Mouse (Mus musculus): ENCODE measurements around the gene Med20. TPM values are rescaled to one million over a fixed set of nuclear protein-coding genes. Genes with fewer than 3 reads are reported as not detected.

The Med20 gene
- total and polyA plus RNA-seq, 3 experiments, result 45.7 to 62.6 TPM; not detected in 1

- H3K4me3 ChIP-seq (ENCODE audit: control insufficient read depth in 1 of 2, insufficient read depth in 1 of 2, low read depth in 2 of 2, low read length in 2 of 2), result no peak overlapping the region
- no peaks in the 10 kb centered on the region; the same call in 1 of the 2 replicates for H3K79me2 ChIP-seq (ENCODE audit: control insufficient read depth, insufficient read depth, low read length, poor library complexity)
- no peaks in the 10 kb centered on the region for H3K27me3 ChIP-seq (ENCODE audit: control insufficient read depth in 1 of 2, insufficient read depth in 2 of 2, low read length in 2 of 2)
- H3K36me3 ChIP-seq (ENCODE audit: control insufficient read depth in 1 of 2, insufficient read depth in 2 of 2, low read length in 2 of 2), result no peaks in the 10 kb centered on the region; a peak in 1 of 4 replicates
- H3K4me1 ChIP-seq (ENCODE audit: control insufficient read depth in 1 of 2, insufficient read depth in 2 of 2, low read length in 2 of 2), result no peaks in the 10 kb centered on the region
- H3K9ac ChIP-seq (ENCODE audit: control insufficient read depth, low read depth, low read length, poor library complexity, severe bottlenecking), result no peak overlapping the region
- no peak for DNase-seq (ENCODE audit: low read depth, low spot score)
- TF ChIP-seq MAZ (IDR thresholded peaks at IDR 0.05; ENCODE audit: low read depth, low read length) (no peak), JUND (IDR thresholded peaks at IDR 0.05; ENCODE audit: low read depth, low read length) (no peak), CTCF (IDR thresholded peaks at IDR 0.05 in 2 of 3, conservative IDR thresholded peaks at IDR 0.05 in 1 of 3; ENCODE audit: control insufficient read depth in 1 of 3, insufficient read depth in 1 of 3, low read depth in 2 of 3, low read length in 3 of 3, poor library complexity in 1 of 3, severe bottlenecking in 1 of 3) (no peak), E2F4 (IDR thresholded peaks at IDR 0.05; ENCODE audit: borderline replicate concordance, low read depth, low read length) (no peak), ETS1 (IDR thresholded peaks at IDR 0.05; ENCODE audit: low read depth, low read length) (no peak), USF1 (IDR thresholded peaks at IDR 0.05; ENCODE audit: low read depth, low read length) (no peak), ZNF384 (IDR thresholded peaks at IDR 0.05; ENCODE audit: low read depth, low read length) (no peak), ZKSCAN1 (IDR thresholded peaks at IDR 0.05; ENCODE audit: low read depth, low read length) (no peak), MEF2A (IDR thresholded peaks at IDR 0.05; ENCODE audit: extremely low read depth, insufficient replicate concordance, low read depth, low read length, poor library complexity, severe bottlenecking) (no peak), MAX (IDR thresholded peaks at IDR 0.05; ENCODE audit: low read length) (no peak), KAT2A (conservative IDR thresholded peaks at IDR 0.05; ENCODE audit: low read depth, low read length) (no peak), GATA1 (IDR thresholded peaks at IDR 0.05; ENCODE audit: low read depth, low read length) (no peak), TBP (IDR thresholded peaks at IDR 0.05; ENCODE audit: low read depth, low read length) (no peak), ZC3H11A (IDR thresholded peaks at IDR 0.05; ENCODE audit: low read depth, low read length) (no peak)
- no peaks in the 10 kb centered on the region for H3K9me3 ChIP-seq (replicated peaks; ENCODE audit: insufficient read depth, low read length)
- no peak overlapping the region for H3K27ac ChIP-seq (ENCODE audit: control insufficient read depth, low read depth, low read length)
Measured at GRCm38 (mm10) chr17:47663009-47663713, 51.8 kb downstream of the Med20 start.

- Histone ChIP-seq H3K27ac (ENCODE audit: control insufficient read depth, low read depth, low read length) (no peak overlapping the region), H3K4me1 (ENCODE audit: control insufficient read depth in 1 of 2, insufficient read depth in 2 of 2, low read length in 2 of 2) (no peaks in the 10 kb centered on the region), H3K9me3 (replicated peaks; ENCODE audit: insufficient read depth, low read length) (no peaks in the 10 kb centered on the region), H3K36me3 (ENCODE audit: control insufficient read depth in 1 of 2, insufficient read depth in 2 of 2, low read length in 2 of 2) (no peaks in the 10 kb centered on the region; a peak in 1 of 4 replicates), H3K4me3 (ENCODE audit: control insufficient read depth in 1 of 2, insufficient read depth in 1 of 2, low read depth in 2 of 2, low read length in 2 of 2) (no peak overlapping the region), H3K27me3 (ENCODE audit: control insufficient read depth in 1 of 2, insufficient read depth in 2 of 2, low read length in 2 of 2) (no peaks in the 10 kb centered on the region), H3K9ac (ENCODE audit: control insufficient read depth, low read depth, low read length, poor library complexity, severe bottlenecking) (no peak overlapping the region), H3K79me2 (ENCODE audit: control insufficient read depth, insufficient read depth, low read length, poor library complexity) (no peaks in the 10 kb centered on the region; the same call in 1 of the 2 replicates)
- TF ChIP-seq MAX (IDR thresholded peaks at IDR 0.05; ENCODE audit: low read length), result no peak
- TF ChIP-seq RCOR1 (IDR thresholded peaks at IDR 0.05; ENCODE audit: low read depth, low read length), result no peak
- no peak for TF ChIP-seq MYC (IDR thresholded peaks at IDR 0.05; ENCODE audit: low read depth, low read length)
- no peak for TF ChIP-seq ELF1 (IDR thresholded peaks at IDR 0.05; ENCODE audit: low read depth, low read length)
- no peak for TF ChIP-seq TAL1 (IDR thresholded peaks at IDR 0.05; ENCODE audit: low read length)
- TF ChIP-seq POLR2A (IDR thresholded peaks at IDR 0.05; ENCODE audit: control insufficient read depth in 1 of 2, insufficient read depth in 1 of 2, low read depth in 1 of 2, low read length in 2 of 2, poor library complexity in 1 of 2), result no peak
- no peak for TF ChIP-seq UBTF (IDR thresholded peaks at IDR 0.05; ENCODE audit: borderline replicate concordance, insufficient read depth, low read depth, low read length)
- no peak for TF ChIP-seq CHD1 (IDR thresholded peaks at IDR 0.05; ENCODE audit: low read depth, low read length)
- TF ChIP-seq RAD21 (IDR thresholded peaks at IDR 0.05; ENCODE audit: low read depth, low read length), result no peak
- TF ChIP-seq MXI1 (IDR thresholded peaks at IDR 0.05; ENCODE audit: low read depth, low read length), result no peak
- TF ChIP-seq ZC3H11A (IDR thresholded peaks at IDR 0.05; ENCODE audit: low read depth, low read length), result no peak
- TF ChIP-seq E2F4 (IDR thresholded peaks at IDR 0.05; ENCODE audit: borderline replicate concordance, low read depth, low read length), result no peak
- no peak for TF ChIP-seq ZNF384 (IDR thresholded peaks at IDR 0.05; ENCODE audit: low read depth, low read length)
- no peak for TF ChIP-seq JUND (IDR thresholded peaks at IDR 0.05; ENCODE audit: low read depth, low read length)
- TF ChIP-seq KAT2A (conservative IDR thresholded peaks at IDR 0.05; ENCODE audit: low read depth, low read length), result no peak
- DNase-seq (ENCODE audit: low read depth, low spot score), result no peak
Measured at GRCm38 (mm10) chr17:47664474-47664873, 53.1 kb downstream of the Med20 start.
